Mouse (Mus musculus) left cerebral cortex, adult 9 months (tissue): ENCODE measurements at regions not wholly inside any gene's neighbourhood (a gene's known extent, or its start where the extent isn't known, plus 50 kb on each side); places are given as distances from the start of the nearest gene placed in this dataset.

ENCODE experiments used
- DNase-seq, 2 experiments: peaks; one replicate each; pipeline ENCODE4 v3.0.0; 2022; ENCODE audit warnings: low spot score in 2 of 2

DNA sequence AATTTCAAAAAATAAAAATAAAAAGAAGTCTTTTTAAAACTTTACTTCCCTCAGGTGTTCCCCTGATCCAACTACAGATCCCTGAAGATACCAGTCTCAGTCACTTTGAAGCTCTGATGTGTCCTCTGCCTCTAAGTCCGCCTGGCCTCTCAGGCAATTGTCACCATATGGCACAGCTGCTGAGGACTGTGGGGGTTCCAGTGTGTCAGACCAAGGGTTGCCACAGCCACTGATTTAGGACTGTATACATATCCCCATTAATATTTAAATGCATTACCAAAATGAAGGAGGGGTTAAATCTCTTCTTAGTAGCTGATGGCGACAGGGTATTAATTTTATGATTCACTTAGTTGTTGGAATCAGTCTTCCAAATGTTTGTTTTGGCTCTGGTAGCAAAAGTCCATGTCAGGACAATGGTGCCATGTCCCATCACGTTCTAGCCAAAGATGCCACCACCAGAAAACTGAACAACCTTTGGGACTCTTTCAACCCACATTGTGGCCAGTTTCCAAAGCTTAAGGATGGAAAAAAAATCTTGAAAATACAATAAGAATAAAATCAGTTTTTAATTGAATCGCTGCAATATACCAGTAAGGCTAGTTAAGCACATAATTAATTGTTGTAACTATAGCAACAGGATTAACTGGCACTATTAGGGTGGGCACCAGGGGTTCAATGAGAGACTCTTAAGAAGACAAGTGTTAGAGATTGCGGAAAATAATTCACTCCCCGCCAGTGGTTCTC, 62.5 kb downstream of the Arrdc4 start:
- no peak for DNase-seq

DNA sequence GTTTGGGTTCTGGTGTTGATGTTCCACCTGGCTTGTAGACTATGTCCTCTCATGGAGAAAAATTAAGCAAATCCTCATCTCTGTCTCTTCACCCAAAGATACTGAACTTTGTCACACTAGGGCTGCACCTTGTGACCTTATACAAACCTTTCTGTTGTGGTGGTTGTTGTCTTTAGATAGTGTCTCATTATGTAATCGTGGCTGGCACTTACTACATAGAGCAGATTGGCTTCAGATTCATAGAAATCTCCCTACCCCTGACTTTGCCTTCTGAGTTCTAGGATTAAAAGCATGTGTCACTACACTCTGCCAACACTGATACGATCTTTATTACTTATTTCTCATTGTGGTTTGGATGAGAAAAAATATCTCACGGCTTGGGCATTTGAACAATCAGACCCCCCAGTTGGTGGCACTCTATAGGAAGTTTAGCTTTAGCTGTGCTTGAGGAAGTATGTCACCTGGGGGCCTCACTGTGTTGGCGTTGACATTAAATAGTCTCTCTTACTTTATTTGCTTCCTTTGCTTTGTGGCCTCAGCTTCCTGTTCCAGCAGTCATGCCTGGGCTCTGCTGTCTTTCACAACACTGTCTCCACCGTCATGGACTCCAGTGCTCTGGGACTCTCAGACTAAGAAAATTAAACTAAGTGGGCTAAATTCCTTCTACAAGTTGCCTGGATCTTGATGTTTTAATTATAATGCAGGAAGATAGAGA, 66.0 kb downstream of the Arrdc4 start:
- no peak for DNase-seq

DNA sequence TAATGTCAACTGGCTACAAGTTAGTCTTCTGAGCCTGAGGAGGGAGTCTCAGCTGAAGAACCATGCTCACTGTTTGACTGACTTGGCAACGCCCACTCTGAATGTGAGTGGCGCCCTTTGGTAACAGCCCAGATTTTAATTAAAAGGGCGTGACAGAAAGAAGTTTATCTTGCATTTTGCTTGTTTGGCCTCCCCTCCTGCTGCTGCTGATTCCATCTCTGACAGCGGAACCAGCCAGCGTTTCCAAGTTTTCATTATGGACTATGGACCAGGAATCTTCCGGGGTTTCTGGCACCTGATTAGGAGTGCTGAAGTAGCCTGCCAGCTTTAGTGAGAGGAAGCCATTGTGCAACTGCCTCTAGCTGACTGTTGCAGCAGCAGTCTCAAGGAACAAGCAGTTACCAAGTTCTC, 66.7 kb downstream of the Arrdc4 start:
- DNase-seq, result no peak

DNA sequence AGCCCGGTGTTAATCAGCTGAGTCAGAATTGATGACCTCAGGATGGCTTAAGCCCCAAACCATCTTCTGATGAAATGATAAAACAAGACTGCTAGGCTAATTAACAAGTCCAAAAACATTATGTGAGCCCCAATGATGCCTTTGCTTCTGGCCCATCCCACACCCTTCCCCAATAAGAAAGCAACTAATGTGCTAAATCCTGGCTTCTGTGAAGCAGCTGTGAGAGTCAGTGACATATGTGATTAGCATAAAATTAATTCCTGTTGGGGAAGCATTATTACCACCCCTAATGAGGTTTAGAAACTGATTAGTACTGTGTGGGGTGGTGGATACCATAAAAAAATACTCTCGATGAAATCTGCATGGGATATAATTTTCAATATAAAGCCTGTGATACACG, 69.3 kb downstream of the Arrdc4 start:
- DNase-seq, result no peak

DNA sequence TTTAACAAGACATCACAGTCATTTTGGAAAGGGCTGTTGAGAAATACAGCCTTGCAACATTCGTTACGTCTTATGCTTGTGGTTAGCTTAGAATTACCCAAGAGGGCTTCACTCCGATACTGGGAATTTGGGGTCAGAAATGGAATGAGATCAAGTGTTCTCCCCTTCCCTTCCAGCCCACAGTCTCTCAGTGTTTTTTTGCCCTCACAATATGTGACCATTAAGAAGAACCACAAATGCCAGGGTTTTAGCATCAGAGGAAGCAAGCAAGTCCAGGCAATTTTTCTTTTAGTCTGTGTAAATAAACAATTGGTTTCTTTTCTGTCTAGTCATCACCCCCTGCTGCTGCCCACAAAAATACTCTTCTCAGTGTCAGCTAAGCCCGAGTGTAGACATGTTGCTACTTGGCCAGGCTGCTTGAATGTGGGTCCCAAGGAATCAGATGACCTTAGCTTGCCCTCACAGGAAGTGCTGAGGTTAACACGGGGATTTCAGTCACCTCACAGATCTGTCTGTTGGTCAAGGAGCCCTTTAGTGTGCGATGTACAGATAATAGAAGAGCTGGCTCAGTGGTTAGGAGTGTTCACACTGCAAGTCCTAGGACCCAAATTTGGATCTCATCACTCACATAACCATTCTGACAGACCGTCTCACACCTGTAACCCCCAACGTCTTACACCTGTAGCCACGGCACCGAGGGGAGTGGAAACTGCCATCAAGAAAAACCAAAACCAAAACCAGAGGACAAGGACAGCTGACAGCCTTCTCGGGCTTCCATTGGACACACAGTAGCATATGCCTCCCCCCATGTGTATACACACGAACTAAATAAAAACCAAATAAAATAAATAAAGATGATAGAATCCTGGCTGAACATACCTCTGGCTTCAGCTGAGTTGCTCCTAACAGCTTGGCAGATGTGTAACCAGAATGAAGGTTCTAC, 81.0 kb downstream of the Arrdc4 start:
- DNase-seq, result no peak

DNA sequence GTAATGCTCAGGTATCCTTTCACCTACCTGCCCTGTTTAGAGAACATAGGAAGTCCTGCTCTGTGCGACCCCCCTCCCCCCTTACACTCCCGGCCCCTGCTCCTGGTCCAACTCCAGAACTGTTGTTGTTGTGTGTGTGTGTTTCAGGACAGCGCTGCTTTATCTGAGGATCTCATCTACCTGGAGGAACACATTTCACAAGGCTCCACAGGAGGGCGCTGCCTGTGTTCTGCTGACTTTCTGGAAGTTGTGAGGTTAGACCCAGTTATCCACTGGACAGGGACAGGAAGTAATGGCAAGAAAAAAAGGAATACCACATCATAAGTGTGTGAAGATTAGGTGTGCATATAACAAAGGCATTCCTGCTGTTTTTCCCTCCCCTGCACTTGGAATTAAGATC, 81.8 kb downstream of the Arrdc4 start:
- DNase-seq, result no peak

DNA sequence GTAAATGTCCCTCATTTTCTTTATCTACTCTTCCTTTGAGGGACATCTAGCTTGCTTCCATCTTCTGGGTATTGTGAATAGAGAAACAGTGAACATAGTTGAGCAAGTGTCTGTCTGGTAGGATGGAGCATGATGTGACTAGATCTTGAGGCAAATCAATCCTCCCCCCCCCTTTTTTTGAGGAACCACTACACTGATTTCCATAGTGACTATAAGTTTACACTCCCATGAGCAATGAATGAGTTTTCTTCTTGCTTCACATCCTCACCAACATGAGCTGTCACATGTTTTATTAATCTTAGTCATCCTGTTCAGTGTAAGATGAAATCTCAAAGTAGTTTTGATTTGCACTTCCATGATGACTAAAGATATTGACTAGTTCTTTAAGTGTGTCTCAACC, 92.7 kb downstream of the Arrdc4 start:
- no peak for DNase-seq

DNA sequence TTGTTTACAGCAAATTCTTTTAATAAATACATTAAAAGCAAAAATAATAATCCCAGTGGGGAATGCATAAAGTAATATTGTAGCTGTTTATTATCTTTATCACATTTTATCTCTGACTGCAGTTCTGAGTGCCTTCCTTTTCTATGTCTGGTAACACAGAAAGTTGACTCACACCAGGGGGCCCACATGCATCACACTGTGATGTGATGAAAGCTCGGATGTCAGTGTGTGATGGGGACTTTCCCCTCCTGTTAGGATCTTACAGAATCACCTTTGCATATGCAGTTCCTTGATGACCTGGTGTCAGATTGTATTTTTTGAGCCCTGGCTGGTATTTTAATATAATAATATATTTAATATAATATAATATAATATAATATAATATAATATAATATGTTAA, 95.5 kb downstream of the Arrdc4 start:
- DNase-seq, result no peak

DNA sequence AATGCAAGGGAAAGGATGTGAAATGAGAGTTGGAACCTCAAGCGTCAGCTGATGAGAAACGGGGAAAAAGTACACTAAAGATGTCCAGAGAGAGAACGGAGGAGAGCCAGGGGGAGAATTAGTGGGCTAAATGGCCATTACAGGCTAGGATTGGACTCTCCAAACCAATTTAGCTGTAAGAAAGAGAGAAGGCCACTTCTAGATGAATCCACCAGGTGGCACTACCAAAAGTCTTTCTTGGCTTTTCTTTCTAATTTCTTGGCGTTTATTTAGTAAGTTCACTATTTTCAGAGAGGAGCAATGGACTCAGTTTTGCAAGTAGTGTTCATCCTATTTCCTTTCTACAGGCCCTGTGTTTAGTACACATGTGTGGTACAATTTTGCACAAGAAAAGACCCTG, 97.6 kb downstream of the Arrdc4 start:
- DNase-seq, result peak in 1 of 2 experiments; percentile 16

DNA sequence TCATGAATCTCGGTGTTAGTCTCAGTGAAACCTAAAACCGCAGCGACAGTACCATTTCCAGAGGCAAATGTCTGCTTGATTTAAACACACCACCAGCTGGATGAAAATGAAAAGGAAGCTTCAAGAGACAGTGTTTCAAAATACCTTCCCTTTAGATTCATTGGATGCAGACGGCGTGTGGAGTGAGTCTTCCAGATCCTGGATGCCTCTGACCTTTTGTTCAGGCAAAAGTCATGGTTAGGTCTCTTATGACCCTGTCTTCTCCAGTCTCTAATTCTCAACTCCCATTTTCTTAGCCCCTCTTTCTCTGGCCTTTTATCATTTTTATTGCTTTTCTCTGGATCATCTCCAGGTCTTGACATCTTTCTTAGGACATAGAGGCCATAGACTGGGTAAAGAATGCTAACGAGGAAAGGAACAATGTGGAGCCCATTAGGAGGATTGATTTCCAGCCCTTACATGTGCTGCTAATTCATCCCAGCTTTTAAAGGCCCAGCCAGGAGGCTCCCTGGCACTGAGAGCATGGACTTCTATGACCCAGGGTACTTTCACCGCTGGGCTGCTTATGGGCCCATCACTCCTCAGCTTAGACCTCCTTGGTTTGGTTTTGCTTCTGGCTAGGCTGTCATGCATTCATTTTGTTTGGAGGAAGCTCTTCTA, 111.4 kb downstream of the Arrdc4 start:
- DNase-seq, result no peak

DNA sequence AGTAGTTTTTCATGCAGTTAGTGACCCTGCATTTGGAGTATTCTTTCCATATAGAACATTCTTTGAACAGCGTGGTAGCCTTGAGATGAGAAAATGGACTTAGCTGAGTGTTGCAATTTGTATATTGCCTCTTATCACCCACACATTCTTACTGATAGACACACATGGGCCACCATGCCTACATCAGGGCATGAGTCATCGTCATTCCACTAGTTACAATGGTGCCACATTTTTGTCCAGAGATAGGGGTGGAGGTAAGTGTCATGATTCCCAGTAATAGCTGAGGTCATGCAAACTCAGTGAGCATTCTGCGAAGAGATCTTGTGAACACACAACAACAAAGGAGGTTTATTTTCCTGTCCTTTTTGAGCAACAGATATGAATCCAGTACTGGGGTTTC, 128.0 kb downstream of the Arrdc4 start:
- DNase-seq, result no peak

DNA sequence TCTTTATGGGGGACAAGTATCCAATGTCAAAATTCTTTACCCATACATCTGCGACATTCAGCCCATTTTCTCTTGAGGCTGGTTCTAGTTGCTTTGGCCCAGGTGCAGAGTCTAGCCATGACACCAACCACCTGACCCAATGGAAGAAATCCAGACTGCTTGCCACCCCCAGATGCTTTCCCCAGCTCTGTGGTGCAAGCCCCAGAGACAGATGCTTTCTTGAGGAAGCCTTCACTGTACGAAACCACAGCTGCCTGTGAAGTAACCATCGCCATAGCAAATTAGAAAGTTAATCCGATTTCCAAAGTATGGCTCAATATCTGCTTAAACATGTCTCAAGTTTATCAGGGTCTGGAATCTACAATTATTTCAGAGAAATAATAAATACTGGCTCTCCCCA, 138.5 kb downstream of the Arrdc4 start:
- DNase-seq, result no peak

DNA sequence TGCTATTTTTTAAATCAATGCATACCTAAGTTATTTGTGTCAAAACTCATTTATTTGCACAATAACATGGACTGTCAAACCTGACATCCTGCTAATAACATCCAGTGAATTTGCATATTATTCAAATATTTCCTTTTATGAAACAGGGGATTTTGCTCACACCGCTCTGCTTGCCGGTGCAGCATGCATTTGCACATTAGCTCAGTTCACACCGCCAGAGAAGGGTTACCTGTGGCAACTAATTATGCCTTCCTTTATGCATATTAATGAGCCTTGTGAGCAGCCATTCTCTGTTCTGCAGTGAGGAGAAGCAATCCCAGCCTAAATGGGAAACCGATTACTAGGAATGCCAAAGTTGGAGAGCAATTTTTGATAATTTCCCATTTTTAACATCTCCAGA, 141.9 kb downstream of the Arrdc4 start:
- no peak for DNase-seq

DNA sequence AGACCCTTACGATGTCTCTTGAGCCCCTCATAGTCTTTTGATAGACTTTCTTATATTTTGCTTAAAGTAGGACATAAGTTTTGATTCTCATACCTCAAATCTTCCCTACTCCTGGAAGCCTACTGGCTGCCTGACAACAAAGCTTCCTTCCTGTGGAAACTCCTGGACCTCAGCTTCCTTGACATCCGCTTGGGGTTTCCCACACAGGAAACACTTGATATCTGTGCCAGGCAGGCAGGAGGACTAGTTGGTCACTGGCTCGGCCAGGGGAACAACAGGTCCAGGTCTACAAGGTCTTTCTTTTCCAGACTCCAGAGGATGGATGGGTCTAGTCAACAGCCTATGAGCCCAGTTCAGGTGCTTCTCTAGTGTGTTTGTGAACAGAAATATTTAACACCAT, 142.8 kb downstream of the Arrdc4 start:
- DNase-seq, result no peak

DNA sequence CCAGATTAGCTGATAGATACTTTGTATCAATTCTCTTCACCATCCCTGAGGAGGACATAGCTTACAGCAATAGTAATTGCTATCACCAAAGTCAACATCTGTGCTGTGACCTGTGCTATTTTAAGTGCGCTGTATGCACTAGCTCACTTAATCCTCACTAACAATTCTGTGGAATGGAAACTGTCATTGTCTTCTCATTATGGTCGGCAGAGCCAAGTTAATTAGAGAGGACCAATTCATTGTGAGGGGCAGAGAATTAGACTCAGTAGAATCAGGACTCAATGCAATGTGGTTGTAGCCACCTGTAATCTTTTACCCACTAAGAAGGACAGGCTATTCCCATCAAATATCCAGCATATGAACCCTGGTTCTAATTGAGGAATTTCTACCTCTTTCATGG, 145.3 kb downstream of the Arrdc4 start:
- DNase-seq, result no peak

DNA sequence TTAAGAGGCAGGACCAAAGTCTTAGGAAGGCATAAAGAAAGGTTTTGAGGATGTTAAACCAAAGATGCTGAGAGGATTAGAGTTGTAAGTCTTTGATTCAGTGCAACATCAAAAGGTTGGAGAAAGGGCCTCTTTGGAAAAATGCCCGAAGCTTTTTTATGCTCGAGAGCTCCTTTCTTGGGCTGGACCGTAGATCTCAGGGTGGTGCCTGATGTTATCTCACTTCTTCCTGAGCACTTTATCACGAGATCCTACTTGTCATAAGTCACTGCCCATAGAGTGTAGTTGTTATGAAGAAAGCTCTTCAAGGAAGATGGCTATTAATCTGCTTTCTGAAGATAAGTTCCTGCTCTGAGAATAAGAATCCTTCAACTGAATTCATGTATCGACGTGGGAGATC, 147.0 kb downstream of the Arrdc4 start:
- DNase-seq, result no peak

DNA sequence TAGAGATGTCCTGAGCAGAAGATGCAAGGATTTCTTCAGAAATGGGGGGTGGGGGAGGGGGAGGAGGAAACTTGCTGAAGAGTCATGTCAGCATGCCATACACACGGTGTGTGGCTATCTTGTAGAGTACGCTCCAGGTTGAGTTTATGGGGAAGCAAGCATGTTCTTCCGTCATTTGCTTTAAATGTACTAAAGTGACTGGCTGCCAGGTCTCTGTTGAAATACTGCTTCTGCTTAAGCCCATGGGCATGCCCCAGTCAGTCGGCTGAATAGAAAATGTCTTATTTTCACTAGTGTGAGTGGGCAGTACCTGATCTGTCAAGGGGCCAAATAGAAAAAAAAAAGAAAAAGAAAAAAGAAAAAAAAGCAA, 155.0 kb downstream of the Arrdc4 start:
- DNase-seq, result no peak

DNA sequence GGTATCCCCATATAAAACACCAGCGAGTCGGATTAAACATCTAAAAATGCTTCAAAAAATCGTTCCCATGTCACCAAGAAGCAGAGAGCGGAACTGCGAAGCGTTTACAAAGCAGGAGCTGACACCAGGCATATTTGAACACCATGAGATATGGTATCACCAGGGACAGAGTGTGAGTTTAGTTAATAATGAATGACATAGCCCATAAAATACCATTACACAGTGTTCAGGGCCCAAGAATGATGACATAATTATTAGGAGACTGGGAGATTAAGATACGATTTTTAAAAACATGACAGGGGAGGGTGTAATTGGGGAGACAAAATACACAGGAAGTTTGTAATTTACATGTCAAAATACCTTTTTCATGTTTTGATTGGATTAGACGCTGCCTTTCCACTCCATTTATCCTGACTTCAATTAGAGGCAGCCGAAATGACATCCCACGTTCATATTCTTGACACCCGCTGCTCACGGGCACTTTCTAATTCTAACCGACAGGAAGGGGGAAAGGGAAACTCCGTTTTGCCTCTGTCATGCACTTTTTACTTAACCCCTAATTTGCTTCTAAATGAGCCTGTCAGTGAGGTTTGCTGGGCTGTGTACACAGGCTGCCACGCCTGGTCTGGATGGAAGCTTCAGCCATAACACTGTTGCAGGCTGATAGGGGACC, 155.6 kb downstream of the Arrdc4 start:
- no peak for DNase-seq

DNA sequence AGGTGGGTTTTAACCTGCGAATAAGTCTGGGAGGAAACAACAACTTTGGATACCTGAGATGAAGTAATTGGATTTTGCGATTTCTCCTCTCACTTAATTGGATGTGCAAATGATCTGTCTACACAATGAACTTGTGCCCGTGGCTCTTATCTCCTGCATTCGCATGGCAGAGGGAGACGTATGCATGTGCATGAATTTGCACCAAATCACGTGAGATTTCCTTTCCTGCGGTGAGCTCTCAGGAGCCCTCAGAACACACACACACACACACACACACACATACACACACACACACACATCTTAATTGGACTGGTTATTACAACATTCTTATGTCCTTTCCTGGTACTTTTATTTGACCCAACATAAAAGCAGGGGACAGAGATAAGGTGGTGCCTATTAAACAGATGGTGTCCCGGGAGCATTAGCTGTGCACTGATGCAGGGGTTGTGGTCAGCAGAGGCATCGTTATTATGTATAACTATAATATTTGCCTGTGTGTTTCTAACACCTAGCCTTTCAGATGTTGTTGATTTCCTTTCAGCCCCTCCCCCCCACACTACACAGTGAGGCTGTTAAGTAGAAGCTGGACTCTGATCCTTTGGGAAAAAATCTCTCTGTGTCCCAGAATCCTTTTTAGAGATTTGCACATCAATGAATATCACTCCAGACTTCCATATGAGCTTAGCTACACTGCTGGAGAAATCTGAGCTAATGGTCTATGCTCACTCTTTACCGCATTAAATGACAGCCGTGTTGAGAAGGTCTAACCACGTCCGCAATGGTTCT, 166.3 kb downstream of the Arrdc4 start:
- DNase-seq, result no peak

DNA sequence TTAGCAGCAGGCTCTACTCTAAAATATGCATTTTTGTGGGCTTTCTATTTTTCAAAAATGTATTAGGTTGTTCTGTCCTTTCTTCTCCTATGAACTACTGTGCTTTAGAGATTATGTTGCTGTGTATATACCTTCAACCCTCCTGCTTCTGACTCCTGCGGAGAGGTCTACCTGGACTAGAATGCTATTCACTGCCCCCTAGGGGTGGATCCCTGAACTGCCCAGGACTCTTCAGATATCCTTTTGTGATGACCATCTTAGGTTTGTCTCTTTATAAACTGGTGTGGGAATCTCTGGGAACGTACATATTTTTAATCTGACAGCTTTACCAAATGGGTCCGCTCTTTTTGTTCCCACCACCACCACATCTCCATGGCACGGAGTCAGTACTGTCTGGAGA, 168.4 kb downstream of the Arrdc4 start:
- DNase-seq, result peak in 1 of 2 experiments; percentile 58

DNA sequence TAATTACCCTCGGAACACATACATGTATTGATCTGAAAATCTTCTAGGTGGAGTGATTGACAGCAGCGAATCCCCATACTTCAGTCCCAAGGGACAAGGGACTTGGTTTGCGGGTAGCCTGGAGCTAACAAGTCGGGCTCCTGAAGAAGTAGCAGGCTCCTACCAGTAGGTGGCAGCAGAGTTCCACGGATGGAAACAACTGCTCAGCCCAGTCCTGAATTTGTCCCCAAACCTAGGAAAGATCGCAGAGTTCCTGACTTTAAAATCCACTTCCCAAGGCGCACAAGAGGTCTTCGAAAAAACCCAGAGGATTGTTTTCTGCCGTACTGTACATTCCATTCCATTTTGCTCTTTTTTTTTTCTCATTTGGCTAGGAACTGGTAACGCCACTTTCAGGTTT, 169.4 kb downstream of the Arrdc4 start:
- peak; percentile 14 to 88 for DNase-seq
